Mouse (Mus musculus): Measurements from ENCODE around the gene Isoc2a.

DNA sequence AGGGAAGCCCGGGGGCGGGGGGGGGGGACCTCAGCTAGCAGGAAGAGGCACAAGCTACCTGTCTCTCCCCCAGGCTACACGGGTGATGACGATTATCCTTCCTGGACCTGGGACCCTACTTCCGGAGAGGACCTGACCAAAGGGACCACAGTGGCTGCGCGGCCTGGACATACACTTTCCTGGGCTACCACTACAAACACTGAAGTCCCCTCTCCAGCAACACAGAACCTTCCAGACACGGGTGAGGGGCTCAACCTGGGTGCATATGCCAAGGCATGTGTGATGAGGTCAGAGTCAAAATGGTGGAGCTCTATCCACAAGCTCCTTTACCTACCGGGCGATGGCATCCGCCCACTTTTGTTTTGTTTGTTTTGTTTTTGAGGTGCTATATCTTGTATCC lies 60.4 kb downstream of the Isoc2a start:
- no peak for TF ChIP-seq POLR2A (IDR thresholded peaks at IDR 0.05; ENCODE audit: extremely low read depth, insufficient read depth, low read length)
- TF ChIP-seq CTCF (IDR thresholded peaks at IDR 0.05; ENCODE audit: extremely low read depth, insufficient read depth, low read length) = no peak

Data from cortical plate, adult 2 months (tissue).